Mouse (Mus musculus) limb, embryonic 10.5 days (tissue): ENCODE results near the gene Casc3. TPM values are rescaled to one million over a fixed set of nuclear protein-coding genes. Genes with fewer than 3 reads are reported as not detected.

Source experiments
- DNase-seq: peaks from one replicate; pipeline ENCODE4 v3.0.0-alpha.2; 2017; ENCODE audit warnings: low spot score
- H3K27ac ChIP-seq: fragments of 300-500 bp; sonication (generic); 2 replicates; pipeline ENCODE4 v1.5.1; 2016; ENCODE audit warnings: mild to moderate bottlenecking
- H3K27me3 ChIP-seq: fragments of 300-500 bp; sonication (generic); 2 replicates; pipeline ENCODE4 v1.6.1; 2016; ENCODE audit warnings: low read depth, mild to moderate bottlenecking; ENCODE audit not compliant: poor library complexity, severe bottlenecking
- H3K36me3 ChIP-seq: fragments of 300-500 bp; sonication (generic); 2 replicates; pipeline ENCODE4 v1.6.1; 2016; ENCODE audit warnings: mild to moderate bottlenecking, moderate library complexity
- H3K4me1 ChIP-seq: fragments of 300-500 bp; sonication (generic); 2 replicates; pipeline ENCODE4 v1.6.1; 2016
- H3K4me3 ChIP-seq: fragments of 300-500 bp; sonication (generic); 2 replicates; pipeline ENCODE4 v1.5.1; 2016; ENCODE audit warnings: mild to moderate bottlenecking, moderate library complexity
- H3K9me3 ChIP-seq: fragments of 300-500 bp; sonication (generic); replicated peaks from 2 replicates; pipeline ENCODE4 v1.6.1; 2016; ENCODE audit warnings: mild to moderate bottlenecking
- WGBS: fragments of 180-500 bp; shearing (Covaris S2); methylation state at CpG from one replicate; pipeline ENCODE4 v1.1.7; 2016; 5-methylcytosine and 5-hydroxymethylcytosine counted together
- polyA plus RNA-seq: library from polyadenylated mRNA; unstranded; fragments of >200 nt; fragmentation: Nextera tagmentation; extraction: Ambion mirVana; gene quantifications from 2 replicates; pipeline ENCODE4 v1.2.1, GENCODE M21; 2016

Casc3 gene
- polyA plus RNA-seq, 1 experiment from 2014 or later = 51.9 TPM

DNA sequence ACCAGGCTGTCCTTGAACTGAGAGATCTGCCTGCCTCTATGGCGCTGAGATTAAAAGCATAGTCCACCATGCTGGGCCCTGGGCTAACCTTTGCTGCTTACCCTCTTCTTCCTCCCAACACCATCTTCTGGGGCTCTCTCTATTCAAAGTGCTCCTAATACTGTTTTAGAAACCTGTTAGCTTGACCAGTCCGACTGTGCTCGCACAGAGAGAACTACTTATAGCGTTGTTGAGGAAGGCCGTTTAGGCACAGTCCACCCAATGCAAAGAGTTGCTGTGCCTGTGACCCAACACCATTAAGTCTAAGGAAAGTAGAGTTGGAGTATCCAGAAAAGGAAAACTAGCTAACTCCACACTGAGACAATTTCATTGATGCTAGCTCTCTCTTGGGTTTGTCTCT lies 16.6 kb upstream of the Casc3 start:
- H3K4me1 ChIP-seq = peaks cover 65% of the 10 kb centered on the region
- DNase-seq = no peak
- H3K4me3 ChIP-seq = no peak overlapping the region
- WGBS = 93% methylated on average over 5 of the region's 5 CpGs
- peak overlapping the region; percentile 81 for H3K27ac ChIP-seq
- H3K9me3 ChIP-seq = no peaks in the 10 kb centered on the region
- H3K27me3 ChIP-seq = no peaks in the 10 kb centered on the region
- H3K36me3 ChIP-seq = no peaks in the 10 kb centered on the region

DNA sequence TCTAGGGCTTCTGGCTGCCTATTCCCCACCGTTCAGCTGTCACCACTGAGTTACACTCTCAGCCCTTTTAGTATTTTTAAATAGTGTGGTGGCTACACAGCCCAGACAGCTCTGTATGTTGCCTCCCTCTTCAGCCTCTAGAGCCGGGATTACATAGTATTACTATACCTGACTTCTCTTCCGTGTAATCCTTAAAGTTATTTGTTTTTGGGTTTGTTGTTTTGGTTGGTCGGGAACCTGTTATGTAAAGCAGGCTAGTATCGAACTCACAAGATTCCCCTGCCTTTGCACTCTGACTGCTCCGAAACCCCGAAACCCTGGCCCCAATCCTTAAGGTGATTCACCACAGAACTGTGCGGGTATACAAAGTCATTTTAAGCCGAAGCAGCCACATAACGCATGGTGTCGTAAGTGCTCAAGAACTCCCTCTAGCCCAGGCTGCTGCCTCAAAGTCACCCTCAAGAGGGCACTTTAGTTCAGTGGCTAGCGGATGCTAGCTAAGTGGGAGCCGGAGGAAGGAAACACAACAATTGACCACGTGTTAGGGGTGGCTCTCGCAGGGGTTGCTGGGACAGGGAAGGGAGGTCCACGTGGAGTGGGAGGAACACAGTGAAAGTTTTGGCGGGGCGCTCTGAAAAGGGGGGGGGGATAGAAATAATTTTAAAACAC lies 16.0 kb upstream of the Casc3 start:
- peak overlapping the region; percentile 81 for H3K27ac ChIP-seq
- H3K27me3 ChIP-seq = no peaks in the 10 kb centered on the region
- WGBS = 19% methylated on average over 18 of the region's 18 CpGs
- H3K9me3 ChIP-seq = no peaks in the 10 kb centered on the region
- no peaks in the 10 kb centered on the region for H3K36me3 ChIP-seq
- peak overlapping the region; percentile 57 for H3K4me3 ChIP-seq
- DNase-seq = peak; percentile 84
- H3K4me1 ChIP-seq = peaks cover 65% of the 10 kb centered on the region

DNA sequence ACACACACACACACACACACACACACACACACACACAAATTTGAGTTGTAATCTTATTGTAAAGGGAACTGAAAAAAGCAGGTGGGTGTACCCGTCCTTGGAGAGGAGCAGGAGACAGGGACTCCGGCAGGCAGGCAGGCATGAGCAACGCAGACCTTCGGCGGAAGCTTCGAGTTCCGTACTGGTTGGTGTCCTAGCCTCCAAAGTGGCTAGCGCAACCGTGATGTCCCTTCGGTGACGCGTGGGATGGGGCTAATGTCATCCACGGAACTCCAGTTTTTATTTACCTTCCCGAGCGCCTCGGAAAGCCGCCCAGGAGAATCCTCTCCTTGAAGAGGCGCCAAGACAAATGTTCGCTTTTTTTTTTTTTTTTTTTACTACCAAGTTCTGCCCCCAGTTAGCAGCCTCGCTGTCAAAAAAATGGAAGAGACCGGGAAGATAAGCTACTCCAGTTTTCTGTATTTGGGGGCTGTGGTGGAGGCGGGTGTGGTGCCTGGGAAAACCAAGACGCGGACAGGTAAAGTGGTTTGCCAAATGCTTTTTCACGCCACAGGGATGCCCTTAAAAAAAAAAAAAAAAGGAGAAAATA lies 15.4 kb upstream of the Casc3 start:
- H3K9me3 ChIP-seq = no peaks in the 10 kb centered on the region
- peak overlapping the region; percentile 57 for H3K4me3 ChIP-seq
- no peaks in the 10 kb centered on the region for H3K36me3 ChIP-seq
- no peaks in the 10 kb centered on the region for H3K27me3 ChIP-seq
- 2% methylated on average over 25 of the region's 25 CpGs for WGBS
- no peak for DNase-seq
- H3K27ac ChIP-seq = peak overlapping the region; percentile 81
- H3K4me1 ChIP-seq = peaks cover 66% of the 10 kb centered on the region

DNA sequence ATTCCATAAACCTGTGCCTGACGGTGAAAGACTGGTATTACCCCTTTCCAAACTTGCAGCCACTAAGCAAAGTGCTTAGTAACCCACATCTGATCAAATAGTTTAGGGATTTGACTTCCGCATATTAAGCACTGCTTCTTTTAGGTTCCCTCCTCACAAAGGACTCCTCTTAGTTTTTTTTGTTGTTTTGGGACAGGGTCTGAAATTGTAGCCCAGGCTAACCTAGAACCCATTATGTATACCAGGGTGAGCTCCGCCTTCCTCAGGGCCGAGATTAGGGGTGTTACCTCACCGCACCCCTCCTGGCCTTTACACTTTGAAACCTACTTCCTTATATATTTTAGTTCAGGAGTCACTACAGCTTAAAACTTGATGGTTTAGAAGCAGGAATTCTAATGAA lies 14.9 kb upstream of the Casc3 start:
- 42% methylated on average over 5 of the region's 5 CpGs for WGBS
- H3K36me3 ChIP-seq = no peaks in the 10 kb centered on the region
- H3K27me3 ChIP-seq = no peaks in the 10 kb centered on the region
- H3K4me1 ChIP-seq = peaks cover 69% of the 10 kb centered on the region
- no peak for DNase-seq
- peak overlapping the region; percentile 57 for H3K4me3 ChIP-seq
- no peaks in the 10 kb centered on the region for H3K9me3 ChIP-seq
- peak overlapping the region; percentile 81; the same call in 1 of the 2 replicates for H3K27ac ChIP-seq

DNA sequence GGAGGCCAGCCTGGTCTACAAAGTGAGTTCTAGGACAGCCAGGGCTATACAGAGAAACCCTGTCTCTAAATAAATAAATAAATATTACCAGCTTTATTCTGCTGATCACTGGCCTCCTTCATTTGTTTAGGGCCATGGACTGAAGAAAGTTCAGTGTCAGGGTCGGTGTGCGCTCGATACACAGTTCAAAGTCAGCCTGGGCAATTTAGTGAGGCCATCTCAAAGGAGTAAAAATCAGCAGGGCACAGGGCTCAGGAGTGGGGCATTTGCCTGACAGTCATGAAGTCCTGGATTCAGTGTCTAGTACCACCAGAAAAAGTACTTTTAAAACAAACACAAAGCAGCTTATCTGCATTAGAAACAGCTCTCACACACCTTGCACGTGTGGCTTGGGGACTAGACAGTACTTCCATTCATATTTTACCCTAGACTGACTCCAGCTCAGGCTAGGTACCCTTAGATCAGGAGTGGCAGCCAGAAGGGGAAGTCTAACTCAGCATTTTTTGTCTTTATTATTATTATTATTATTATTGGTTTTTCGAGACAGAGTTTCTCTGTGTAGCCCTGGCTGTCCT lies 14.0 kb upstream of the Casc3 start:
- no peak for DNase-seq
- 83% methylated on average over 5 of the region's 5 CpGs for WGBS
- Histone ChIP-seq H3K4me3 (no peak overlapping the region), H3K4me1 (peaks cover 63% of the 10 kb centered on the region), H3K36me3 (no peaks in the 10 kb centered on the region), H3K27ac (no peak overlapping the region), H3K9me3 (no peaks in the 10 kb centered on the region), H3K27me3 (no peaks in the 10 kb centered on the region)

DNA sequence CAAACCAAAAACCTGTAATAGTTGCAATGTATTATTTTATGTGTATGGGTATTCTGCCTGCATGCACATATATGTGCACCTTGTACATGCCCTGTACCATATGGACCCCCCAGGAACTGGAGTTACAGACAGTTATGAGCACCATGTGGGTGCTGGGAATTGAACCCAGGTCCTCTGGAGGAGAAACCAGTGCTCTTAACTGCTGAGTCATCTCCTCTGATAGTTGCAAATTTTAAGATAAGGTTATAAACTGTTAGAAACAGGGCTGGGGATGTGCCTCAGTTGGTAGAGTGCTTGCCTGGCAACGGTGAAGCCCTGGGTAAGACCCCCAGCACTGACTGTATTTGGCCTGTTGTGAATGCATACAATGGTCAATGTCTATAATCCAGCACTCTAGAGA lies 13.3 kb upstream of the Casc3 start:
- Histone ChIP-seq H3K9me3 (no peaks in the 10 kb centered on the region), H3K4me3 (no peak overlapping the region), H3K36me3 (no peaks in the 10 kb centered on the region), H3K27ac (no peak overlapping the region), H3K4me1 (peaks cover 56% of the 10 kb centered on the region), H3K27me3 (no peaks in the 10 kb centered on the region)
- WGBS = 71% methylated on average over 1 of the region's 1 CpGs
- DNase-seq = no peak

DNA sequence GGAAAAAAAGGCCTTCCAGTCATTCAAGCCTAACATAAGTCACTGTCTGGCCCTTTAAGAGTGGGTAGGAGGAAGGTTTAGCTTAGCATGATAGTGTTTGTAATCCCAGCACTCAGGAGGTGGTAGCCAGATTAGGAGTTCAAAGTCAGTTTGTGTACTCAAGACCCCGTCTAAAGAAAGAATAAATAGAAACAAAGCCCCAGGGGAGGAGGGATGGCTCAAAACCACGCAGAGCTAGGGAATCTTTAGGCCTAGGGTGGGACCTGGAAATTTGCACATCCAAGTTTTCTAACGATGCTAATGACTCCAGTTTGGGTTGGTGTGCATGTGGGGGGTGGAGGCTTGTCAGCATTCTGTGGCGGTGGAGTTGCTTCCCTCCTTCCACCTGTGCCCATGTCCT lies 12.6 kb upstream of the Casc3 start:
- no peak for DNase-seq
- 12% methylated on average over 4 of the region's 4 CpGs for WGBS
- Histone ChIP-seq H3K4me3 (no peak overlapping the region), H3K9me3 (no peaks in the 10 kb centered on the region), H3K27me3 (no peaks in the 10 kb centered on the region), H3K36me3 (no peaks in the 10 kb centered on the region), H3K4me1 (peaks cover 53% of the 10 kb centered on the region), H3K27ac (no peak overlapping the region)

DNA sequence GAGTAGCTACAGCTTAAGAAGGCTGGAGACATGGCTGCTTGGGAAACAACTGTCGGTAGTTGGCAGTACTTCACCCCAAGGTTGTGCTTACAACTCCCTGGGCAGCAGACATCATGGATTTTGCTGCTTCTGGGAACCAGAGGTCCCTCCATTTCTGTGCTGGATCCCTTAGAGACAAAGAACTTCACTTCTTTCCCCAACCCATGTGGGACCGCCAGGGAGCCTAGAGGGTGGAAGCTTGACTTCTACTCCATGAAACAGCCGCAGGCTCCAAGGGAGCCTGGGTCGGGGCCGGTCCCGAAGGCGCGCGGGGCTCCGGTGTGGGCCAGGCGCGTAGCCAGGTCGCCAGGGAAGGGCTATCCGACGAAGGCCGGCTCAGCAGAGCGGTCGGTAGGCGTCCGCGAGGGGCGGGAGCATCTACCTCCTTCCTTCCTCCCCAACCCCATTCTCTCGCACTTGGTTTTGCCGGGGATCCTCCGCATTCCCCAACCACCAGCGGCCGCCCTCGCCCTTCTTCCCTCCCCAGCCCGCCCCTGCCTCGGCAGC lies 10.2 kb upstream of the Casc3 start:
- Histone ChIP-seq H3K36me3 (peaks cover 22% of the 10 kb centered on the region), H3K9me3 (no peaks in the 10 kb centered on the region), H3K4me3 (peak overlapping the region; percentile 97), H3K27me3 (no peaks in the 10 kb centered on the region), H3K27ac (peak overlapping the region; percentile 99), H3K4me1 (peaks cover 59% of the 10 kb centered on the region)
- no peak for DNase-seq
- under 1% methylated on average over 30 of the region's 30 CpGs for WGBS

DNA sequence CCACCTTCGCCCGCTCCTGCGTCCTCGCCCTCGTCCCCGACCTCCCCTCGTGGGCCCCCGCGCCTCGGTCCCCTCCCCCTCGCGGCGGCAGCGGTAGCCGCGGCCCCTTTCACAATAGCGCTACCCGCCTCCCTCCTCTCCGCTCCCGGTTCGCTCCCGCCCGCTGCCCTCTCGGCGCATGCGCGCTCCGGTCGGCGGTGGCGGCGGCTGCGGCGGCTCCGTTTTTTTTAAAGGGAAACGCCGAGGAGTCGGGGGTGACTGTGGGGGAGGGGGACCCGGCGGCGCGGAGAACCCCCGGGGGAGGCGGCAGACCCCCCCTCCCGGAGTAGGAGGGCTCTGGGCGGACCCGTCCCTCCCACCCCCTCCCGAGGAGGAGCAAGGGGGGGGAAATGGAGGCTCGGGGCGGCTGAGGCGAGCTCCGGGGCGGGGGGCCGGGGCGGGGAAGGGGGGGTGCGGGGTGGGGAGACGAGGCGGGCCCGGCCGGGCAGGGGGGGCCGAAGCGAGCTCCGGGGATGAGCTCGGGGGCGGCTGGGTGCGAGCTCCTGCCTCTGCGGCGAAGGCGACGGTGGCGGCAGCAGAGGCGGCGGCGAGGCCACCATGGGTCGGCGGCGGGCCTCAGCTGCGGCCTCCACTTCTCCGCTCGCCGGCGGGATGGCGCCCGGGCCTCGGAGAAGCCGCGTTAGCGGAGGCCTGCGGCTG lies 9.5 kb upstream of the Casc3 start, which contains the start of gene Msl1:
Gene Msl1 (plus strand): TSS at position 502 of the 699 bp plus-strand sequence.
- DNase-seq = peak; percentile 93
- Histone ChIP-seq H3K4me3 (peak within 1 kb of the TSS; percentile 97), H3K9me3 (no peaks in the 10 kb centered on the region), H3K36me3 (peaks cover 29% of the 10 kb centered on the region), H3K27me3 (no peaks in the 10 kb centered on the region), H3K4me1 (peaks cover 55% of the 10 kb centered on the region), H3K27ac (peak within 1 kb of the TSS; percentile 99)
- 2% methylated on average over 62 of the region's 89 CpGs for WGBS

DNA sequence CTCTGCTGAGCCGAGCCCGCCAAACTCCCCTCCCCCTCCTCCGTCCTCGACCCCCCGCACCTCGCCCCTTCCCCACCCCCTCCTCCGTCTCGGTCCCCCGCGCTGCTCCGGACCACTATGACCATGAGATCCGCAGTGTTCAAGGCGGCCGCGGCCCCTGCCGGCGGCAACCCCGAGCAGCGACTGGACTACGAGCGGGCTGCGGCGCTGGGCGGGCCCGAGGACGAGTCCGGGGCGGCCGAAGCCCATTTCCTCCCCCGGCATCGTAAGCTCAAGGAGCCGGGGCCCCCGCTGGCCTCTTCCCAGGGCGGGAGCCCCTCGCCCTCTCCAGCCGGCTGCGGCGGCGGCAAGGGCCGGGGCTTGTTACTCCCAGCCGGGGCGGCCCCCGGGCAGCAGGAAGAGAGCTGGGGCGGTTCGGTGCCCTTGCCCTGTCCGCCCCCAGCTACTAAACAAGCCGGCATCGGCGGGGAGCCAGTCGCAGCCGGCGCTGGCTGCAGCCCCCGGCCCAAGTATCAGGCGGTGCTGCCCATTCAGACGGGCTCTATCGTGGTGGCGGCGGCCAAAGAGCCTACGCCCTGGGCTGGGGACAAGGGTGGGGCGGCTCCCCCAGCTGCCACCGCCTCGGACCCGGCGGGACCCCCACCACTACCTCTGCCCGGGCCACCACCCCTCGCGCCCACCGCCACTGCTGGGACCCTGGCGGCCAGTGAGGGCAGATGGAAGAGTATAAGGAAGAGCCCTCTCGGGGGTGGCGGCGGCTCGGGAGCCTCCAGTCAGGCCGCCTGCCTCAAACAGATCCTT lies 8.8 kb upstream of the Casc3 start:
- under 1% methylated on average over 66 of the region's 74 CpGs for WGBS

DNA sequence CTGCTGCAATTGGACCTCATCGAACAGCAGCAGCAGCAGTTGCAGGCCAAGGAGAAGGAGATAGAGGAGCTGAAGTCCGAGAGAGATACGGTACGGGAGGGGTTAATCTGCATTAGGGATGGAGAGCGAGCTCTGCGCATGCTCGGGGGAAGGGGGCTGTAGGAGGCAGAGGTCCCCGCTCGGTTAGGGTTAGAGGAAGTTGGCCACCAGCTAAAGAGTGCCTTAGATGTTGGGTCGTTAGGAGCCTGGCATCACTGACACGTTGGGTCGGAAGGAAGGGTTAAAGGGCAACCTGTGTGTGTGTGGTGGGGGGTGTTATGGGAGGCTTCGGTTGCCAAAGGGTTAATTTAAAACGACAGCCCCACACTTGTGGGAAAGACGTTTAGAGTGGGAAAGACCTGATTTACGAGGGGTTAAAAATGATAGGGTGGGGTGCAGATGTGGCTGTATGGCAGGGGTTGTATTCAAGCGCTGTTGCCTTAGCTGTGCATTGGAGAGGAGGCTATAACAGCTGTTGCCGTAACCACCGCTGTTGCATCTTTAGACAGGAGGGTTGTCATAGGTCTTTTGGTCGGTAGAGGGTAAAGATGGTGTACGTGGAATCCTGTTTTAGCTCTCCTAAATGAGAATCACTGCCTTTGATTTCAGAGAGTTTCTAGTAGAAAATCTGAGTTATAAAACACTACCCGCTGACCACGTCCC lies 8.0 kb upstream of the Casc3 start:
- Histone ChIP-seq H3K27ac (peak overlapping the region; percentile 99), H3K4me1 (peaks cover 52% of the 10 kb centered on the region), H3K36me3 (peaks cover 44% of the 10 kb centered on the region), H3K9me3 (no peaks in the 10 kb centered on the region), H3K4me3 (peak overlapping the region; percentile 97), H3K27me3 (no peaks in the 10 kb centered on the region)
- 5% methylated on average over 23 of the region's 23 CpGs for WGBS
- peak; percentile 88 for DNase-seq

More for the DNA sequence above, 8.8 kb upstream of the Casc3 start:
- no peak for DNase-seq
- no peaks in the 10 kb centered on the region for H3K27me3 ChIP-seq
- peak overlapping the region; percentile 97 for H3K4me3 ChIP-seq
- peak overlapping the region; percentile 99 for H3K27ac ChIP-seq
- H3K9me3 ChIP-seq = no peaks in the 10 kb centered on the region
- peaks cover 36% of the 10 kb centered on the region for H3K36me3 ChIP-seq
- H3K4me1 ChIP-seq = peaks cover 53% of the 10 kb centered on the region

DNA sequence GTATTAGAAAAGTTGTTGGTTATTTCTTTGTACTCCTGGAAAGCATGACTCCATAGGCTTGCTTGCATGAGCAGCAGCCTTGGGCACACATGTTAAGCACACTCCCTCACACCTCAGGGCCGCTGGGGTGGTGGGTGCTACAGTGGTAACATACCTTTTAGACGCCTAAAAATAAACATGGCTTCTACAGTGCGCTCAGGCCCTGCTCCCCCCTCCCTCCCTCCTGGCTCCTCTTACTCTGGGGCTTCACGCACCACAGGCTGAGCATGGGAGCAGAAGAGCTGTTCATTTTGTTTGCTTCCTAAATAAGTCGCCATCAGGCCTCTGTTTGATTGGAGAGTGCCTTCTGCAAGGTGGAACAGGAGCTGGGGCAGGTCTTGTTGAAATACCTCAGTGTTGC lies 7.4 kb upstream of the Casc3 start:
- peaks cover 50% of the 10 kb centered on the region for H3K36me3 ChIP-seq
- peaks cover 50% of the 10 kb centered on the region for H3K4me1 ChIP-seq

More for the DNA sequence above, 7.4 kb upstream of the Casc3 start:
- Histone ChIP-seq H3K27me3 (no peaks in the 10 kb centered on the region), H3K9me3 (no peaks in the 10 kb centered on the region), H3K4me3 (peak overlapping the region; percentile 97), H3K27ac (peak overlapping the region; percentile 99; the same call in 1 of the 2 replicates)
- 24% methylated on average over 5 of the region's 5 CpGs for WGBS
- no peak for DNase-seq
